Mouse (Mus musculus) myocyte (in vitro differentiated cells): ENCODE measurements around the gene Suclg2. TPM values are rescaled to one million over a fixed set of nuclear protein-coding genes. Genes with fewer than 3 reads are reported as not detected.

ENCODE experiments used
- H3K27me3 ChIP-seq: one replicate; pipeline ENCODE4 v1.6.1; 2011; ENCODE audit not compliant: control insufficient read depth, insufficient read depth, insufficient read length
- H3K36me3 ChIP-seq: one replicate; pipeline ENCODE4 v1.6.1; 2011; ENCODE audit not compliant: control insufficient read depth, insufficient read depth
- H3K4me2 ChIP-seq: one replicate; pipeline ENCODE4 v1.6.1; 2011; ENCODE audit warnings: low read depth, control low read depth
- H3K4me3 ChIP-seq: one replicate; pipeline ENCODE4 v1.5.1; 2011; ENCODE audit warnings: mild to moderate bottlenecking, control low read depth, moderate library complexity
- H3K79me2 ChIP-seq: one replicate; pipeline ENCODE4 v1.6.1; 2011; ENCODE audit not compliant: control insufficient read depth, insufficient read depth
- H3ac ChIP-seq: one replicate; pipeline ENCODE4 v1.6.1; 2011; ENCODE audit not compliant: control insufficient read depth, insufficient read length
- CEBPB ChIP-seq: IDR thresholded peaks from 2 replicates; pipeline ENCODE4 v1.6.1; 2011; ENCODE audit warnings: mild to moderate bottlenecking, moderate library complexity; ENCODE audit not compliant: poor library complexity, insufficient read depth, severe bottlenecking
- E2F4 ChIP-seq: IDR thresholded peaks from one replicate; pipeline ENCODE4 v1.6.1; 2011; ENCODE audit warnings: mild to moderate bottlenecking, control low read depth, moderate library complexity; ENCODE audit not compliant: insufficient read depth
- MAX ChIP-seq: IDR thresholded peaks from one replicate; pipeline ENCODE4 v1.6.1; 2011; ENCODE audit warnings: low read depth, mild to moderate bottlenecking, control low read depth
- MYOD1 ChIP-seq, 3 experiments: IDR thresholded peaks; one replicate each; pipeline ENCODE4 v1.6.1; 2011; ENCODE audit warnings: control low read depth in 2 of 3, low read depth in 2 of 3, mild to moderate bottlenecking in 2 of 3, moderate library complexity in 1 of 3; ENCODE audit not compliant: insufficient read length in 2 of 3, control insufficient read depth in 1 of 3
- MYOG ChIP-seq, 3 experiments: IDR thresholded peaks; one replicate each; pipeline ENCODE4 v1.6.1; 2011; ENCODE audit warnings: control low read depth in 2 of 3, low read depth in 2 of 3, mild to moderate bottlenecking in 2 of 3; ENCODE audit not compliant: insufficient read length in 2 of 3, control insufficient read depth in 1 of 3, insufficient read depth in 1 of 3
- POLR2A ChIP-seq: IDR thresholded peaks from one replicate; pipeline ENCODE4 v1.6.1; 2011; ENCODE audit warnings: low read depth, mild to moderate bottlenecking, control low read depth, moderate library complexity; ENCODE audit not compliant: insufficient read length
- POLR2AphosphoS2 ChIP-seq: IDR thresholded peaks from one replicate; pipeline ENCODE4 v1.6.1; 2011; ENCODE audit warnings: low read depth, control low read depth; ENCODE audit not compliant: insufficient read length
- REST ChIP-seq: IDR thresholded peaks from one replicate; pipeline ENCODE4 v1.6.1; 2011; ENCODE audit warnings: mild to moderate bottlenecking, control low read depth, moderate library complexity; ENCODE audit not compliant: insufficient read depth, insufficient read length
- SRF ChIP-seq: IDR thresholded peaks from one replicate; pipeline ENCODE4 v1.6.1; 2011; ENCODE audit warnings: low read depth; ENCODE audit not compliant: control insufficient read depth, insufficient read length
- TCF12 ChIP-seq: IDR thresholded peaks from one replicate; pipeline ENCODE4 v1.6.1; 2011; ENCODE audit warnings: mild to moderate bottlenecking, control low read depth; ENCODE audit not compliant: poor library complexity, insufficient read depth, severe bottlenecking
- TCF3 ChIP-seq: IDR thresholded peaks from one replicate; pipeline ENCODE4 v1.6.1; 2011; ENCODE audit warnings: low read depth, control low read depth; ENCODE audit not compliant: insufficient read length
- USF1 ChIP-seq: IDR thresholded peaks from one replicate; pipeline ENCODE4 v1.6.1; 2011; ENCODE audit warnings: low read depth, mild to moderate bottlenecking, control low read depth, moderate library complexity
- polyA plus RNA-seq: library from polyadenylated mRNA; unstranded; fragments of >200 nt; fragmentation: generic; extraction: Trizol; gene quantifications from one replicate; pipeline ENCODE4 v1.2.1, GENCODE M21; 2012; ENCODE audit warnings: missing spikeins

Suclg2 gene
- polyA plus RNA-seq, 1 experiment: 13.9 TPM

GRCm38 (mm10) chr6:95587108-95587796, 131.3 kb downstream of the Suclg2 start:
- Histone ChIP-seq H3K4me3 (no peak overlapping the region), H3K36me3 (no peaks in the 10 kb centered on the region)
- TF ChIP-seq TCF12 (no peak), CEBPB (no peak), E2F4 (no peak), REST (no peak), TCF3 (no peak), POLR2AphosphoS2 (no peak), USF1 (no peak), MYOG (IDR thresholded peaks at IDR 0.05; ENCODE audit: control insufficient read depth in 1 of 3, insufficient read depth in 1 of 3, insufficient read length in 2 of 3, low read depth in 2 of 3) (no peak), MAX (no peak), MYOD1 (IDR thresholded peaks at IDR 0.05; ENCODE audit: control insufficient read depth in 1 of 3, insufficient read length in 2 of 3, low read depth in 2 of 3) (no peak), POLR2A (no peak), SRF (no peak)

GRCm38 (mm10) chr6:95581893-95582292, 136.7 kb downstream of the Suclg2 start:
- Histone ChIP-seq H3K27me3 (no peaks in the 10 kb centered on the region), H3K4me3 (no peak overlapping the region), H3K4me2 (no peak overlapping the region), H3K79me2 (no peaks in the 10 kb centered on the region), H3K36me3 (peaks cover 7% of the 10 kb centered on the region), H3ac (no peak overlapping the region)
- TF ChIP-seq TCF12: no peak
- TF ChIP-seq USF1: no peak
- no peak for TF ChIP-seq E2F4
- no peak for TF ChIP-seq POLR2A
- TF ChIP-seq CEBPB: no peak
- no peak for TF ChIP-seq SRF
- TF ChIP-seq MYOD1 (IDR thresholded peaks at IDR 0.05; ENCODE audit: control insufficient read depth in 1 of 3, insufficient read length in 2 of 3, low read depth in 2 of 3): no peak
- TF ChIP-seq MAX: no peak
- no peak for TF ChIP-seq TCF3
- TF ChIP-seq REST: no peak
- TF ChIP-seq POLR2AphosphoS2: no peak
- TF ChIP-seq MYOG (IDR thresholded peaks at IDR 0.05; ENCODE audit: control insufficient read depth in 1 of 3, insufficient read depth in 1 of 3, insufficient read length in 2 of 3, low read depth in 2 of 3): no peak

More at GRCm38 (mm10) chr6:95587108-95587796, 131.3 kb downstream of the Suclg2 start:
- no peaks in the 10 kb centered on the region for H3K79me2 ChIP-seq
- H3K27me3 ChIP-seq: no peaks in the 10 kb centered on the region
- H3K4me2 ChIP-seq: no peak overlapping the region
- H3ac ChIP-seq: no peak overlapping the region

DNA sequence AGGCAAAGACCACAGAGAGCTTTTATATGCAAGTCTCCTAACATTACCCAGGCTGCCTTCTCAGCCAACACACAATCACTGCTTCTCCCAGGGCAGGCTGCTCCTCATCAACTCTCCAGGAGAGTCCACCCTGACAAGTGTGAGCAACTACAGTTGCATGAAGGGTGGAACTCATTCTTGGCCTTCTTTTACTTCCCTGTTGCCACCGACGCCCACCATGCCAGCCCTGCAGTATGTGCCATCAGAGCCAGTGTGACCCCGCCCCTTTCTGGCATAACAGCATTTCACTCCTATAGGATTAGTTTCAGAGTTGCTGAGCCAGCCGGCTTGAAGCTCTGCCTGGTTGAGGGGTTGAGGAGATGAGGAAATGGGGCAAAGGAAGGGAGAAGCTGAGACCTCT, 138.8 kb downstream of the Suclg2 start:
- Histone ChIP-seq H3K4me3 (no peak overlapping the region), H3K36me3 (peaks cover 7% of the 10 kb centered on the region), H3ac (no peak overlapping the region), H3K27me3 (no peaks in the 10 kb centered on the region), H3K79me2 (no peaks in the 10 kb centered on the region), H3K4me2 (no peak overlapping the region)
- no peak for TF ChIP-seq E2F4
- no peak for TF ChIP-seq SRF
- no peak for TF ChIP-seq TCF12
- TF ChIP-seq MYOD1 (IDR thresholded peaks at IDR 0.05; ENCODE audit: control insufficient read depth in 1 of 3, insufficient read length in 2 of 3, low read depth in 2 of 3): no peak
- no peak for TF ChIP-seq REST
- TF ChIP-seq MAX: no peak
- no peak for TF ChIP-seq CEBPB
- TF ChIP-seq POLR2A: no peak
- no peak for TF ChIP-seq POLR2AphosphoS2
- no peak for TF ChIP-seq MYOG (IDR thresholded peaks at IDR 0.05; ENCODE audit: control insufficient read depth in 1 of 3, insufficient read depth in 1 of 3, insufficient read length in 2 of 3, low read depth in 2 of 3)

DNA sequence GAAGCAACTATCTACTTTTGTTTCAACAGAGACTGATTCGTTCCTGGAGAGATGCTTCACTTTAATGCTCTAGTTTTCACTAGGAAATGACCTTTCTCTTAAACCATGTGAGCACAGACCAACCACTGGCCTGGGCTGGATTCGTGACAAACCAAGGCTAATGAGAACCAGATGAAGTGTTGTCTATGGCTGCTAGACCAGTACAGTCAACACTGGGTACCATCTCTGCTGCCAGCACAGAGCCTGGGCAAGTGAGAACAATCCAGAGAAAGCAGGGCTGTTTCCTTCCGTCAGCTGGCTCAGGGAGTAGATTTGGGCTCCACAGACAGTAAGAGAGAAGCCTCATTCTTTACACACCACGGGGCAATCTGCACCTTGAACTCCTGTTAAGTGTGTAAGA, 143.1 kb downstream of the Suclg2 start:
- no peaks in the 10 kb centered on the region for H3K27me3 ChIP-seq
- no peak for TF ChIP-seq POLR2AphosphoS2
- no peak for TF ChIP-seq MYOG (IDR thresholded peaks at IDR 0.05; ENCODE audit: control insufficient read depth in 1 of 3, insufficient read depth in 1 of 3, insufficient read length in 2 of 3, low read depth in 2 of 3)
- no peak for TF ChIP-seq SRF
- TF ChIP-seq MAX: no peak
- TF ChIP-seq MYOD1 (IDR thresholded peaks at IDR 0.05; ENCODE audit: control insufficient read depth in 1 of 3, insufficient read length in 2 of 3, low read depth in 2 of 3): no peak
- no peak for TF ChIP-seq USF1
- no peak for TF ChIP-seq POLR2A
- TF ChIP-seq TCF12: no peak
- TF ChIP-seq REST: no peak
- TF ChIP-seq TCF3: no peak
- no peak for TF ChIP-seq CEBPB
- TF ChIP-seq E2F4: no peak

More for the DNA sequence above, 143.1 kb downstream of the Suclg2 start:
- H3K79me2 ChIP-seq: no peaks in the 10 kb centered on the region
- H3K4me3 ChIP-seq: no peak overlapping the region
- H3K36me3 ChIP-seq: peaks cover 7% of the 10 kb centered on the region
- H3ac ChIP-seq: no peak overlapping the region
- no peak overlapping the region for H3K4me2 ChIP-seq
